Mouse (Mus musculus): Measurements from ENCODE around the gene Cntn5. TPM values are rescaled to one million over a fixed set of nuclear protein-coding genes. Genes with fewer than 3 reads are reported as not detected.

Gene Cntn5
- total and polyA plus RNA-seq, 3 experiments = not detected

DNA sequence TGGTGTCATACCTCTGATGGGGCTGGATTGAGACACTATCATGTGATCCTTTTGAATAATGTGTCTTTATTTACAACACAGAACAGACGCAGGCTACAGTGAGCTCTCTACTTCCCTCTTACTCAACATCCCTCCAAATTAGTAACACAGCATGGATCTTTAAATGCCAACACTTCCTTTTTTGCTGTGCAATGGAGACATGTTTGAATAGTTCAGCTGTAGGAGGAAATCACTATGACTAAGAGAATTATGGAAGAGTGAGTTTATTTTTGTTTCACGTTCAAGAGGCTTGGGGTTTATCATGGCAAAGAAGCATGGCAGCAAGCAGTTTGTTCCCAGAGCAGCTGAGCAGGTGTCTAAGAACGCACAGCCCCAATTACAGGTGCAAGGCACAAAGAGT, 235.9 kb downstream of the Cntn5 start:
- in situ Hi-C loops (cut with MboI; ENCODE audit: low pct_ligation_motif_present, low pct_unique_long_range_greater_than_20kb, low sequenced_read_pairs) = no loop called here
- H3K4me3 ChIP-seq (replicated peaks in 1 of 3; ENCODE audit: low read depth in 2 of 3, low read length in 2 of 3, poor library complexity in 1 of 3) = no peak overlapping the region
- no peaks in the 10 kb centered on the region for H3K4me1 ChIP-seq (ENCODE audit: control insufficient read depth in 1 of 2, insufficient read depth in 2 of 2)
- H3K9me3 ChIP-seq (replicated peaks; ENCODE audit: low read length) = no peaks in the 10 kb centered on the region
- no peaks in the 10 kb centered on the region for H3K27me3 ChIP-seq (replicated peaks)
- dilution Hi-C loops (cut with MboI; ENCODE audit: extremely low pct_ligation_motif_present, extremely low pct_unique_long_range_greater_than_20kb, low sequenced_read_pairs) = no loop called here
- DNase-seq (ENCODE audit: extremely low read depth) = no peak
- H3K79me2 ChIP-seq (replicated peaks; ENCODE audit: control insufficient read depth, extremely low read depth, insufficient read depth, poor library complexity, severe bottlenecking) = no peaks in the 10 kb centered on the region
- no peak overlapping the region for H3K9ac ChIP-seq (ENCODE audit: insufficient read depth, low read depth)
- no peaks in the 10 kb centered on the region for H3K36me3 ChIP-seq (replicated peaks in 1 of 2; ENCODE audit: control insufficient read depth in 1 of 2, insufficient read depth in 1 of 2, low read length in 1 of 2)
- H3K4me2 ChIP-seq (ENCODE audit: insufficient read depth, low read depth, poor library complexity, severe bottlenecking) = no peak overlapping the region
- H3K27ac ChIP-seq (ENCODE audit: insufficient read depth, low read depth) = no peak overlapping the region
- TF ChIP-seq CTCF (conservative IDR thresholded peaks at IDR 0.05 in 1 of 2, IDR thresholded peaks at IDR 0.05 in 1 of 2; ENCODE audit: low read depth in 2 of 2, low read length in 2 of 2) (no peak), NRF1 (IDR thresholded peaks at IDR 0.05; ENCODE audit: low read depth, low read length) (no peak), E2F4 (IDR thresholded peaks at IDR 0.05; ENCODE audit: insufficient replicate concordance, low read depth, low read length) (no peak)

DNA sequence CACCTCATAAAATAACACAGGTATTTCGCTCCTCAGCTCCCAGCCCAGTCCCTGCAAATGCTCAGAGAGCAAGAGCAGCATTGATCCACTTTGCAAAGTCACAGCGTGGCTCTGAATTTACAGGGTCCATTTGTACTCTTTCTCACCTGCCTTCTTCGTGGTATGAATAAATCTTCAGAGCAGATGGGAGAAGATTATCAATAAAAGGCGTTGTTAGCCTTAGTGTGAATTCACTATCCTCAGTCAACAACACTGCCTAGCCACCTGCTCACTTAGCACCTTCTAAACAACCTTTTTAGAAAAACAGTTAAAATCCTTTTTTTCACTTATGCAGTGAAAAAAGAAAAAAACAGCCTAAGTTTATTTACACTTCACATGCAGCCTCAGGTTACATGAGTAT, 237.1 kb downstream of the Cntn5 start:
- no peak overlapping the region for H3K4me2 ChIP-seq (ENCODE audit: insufficient read depth, low read depth, poor library complexity, severe bottlenecking)
- dilution Hi-C loops (cut with MboI; ENCODE audit: extremely low pct_ligation_motif_present, extremely low pct_unique_long_range_greater_than_20kb, low sequenced_read_pairs) (no loop called here), in situ Hi-C loops (cut with MboI; ENCODE audit: low pct_ligation_motif_present, low pct_unique_long_range_greater_than_20kb, low sequenced_read_pairs) (no loop called here)
- H3K4me3 ChIP-seq (replicated peaks in 1 of 3; ENCODE audit: low read depth in 2 of 3, low read length in 2 of 3, poor library complexity in 1 of 3) = no peak overlapping the region
- H3K9me3 ChIP-seq (replicated peaks; ENCODE audit: low read length) = no peaks in the 10 kb centered on the region
- DNase-seq (ENCODE audit: extremely low read depth) = no peak
- H3K4me1 ChIP-seq (ENCODE audit: control insufficient read depth in 1 of 2, insufficient read depth in 2 of 2) = no peaks in the 10 kb centered on the region
- H3K27ac ChIP-seq (ENCODE audit: insufficient read depth, low read depth) = no peak overlapping the region
- TF ChIP-seq NRF1 (IDR thresholded peaks at IDR 0.05; ENCODE audit: low read depth, low read length) (no peak), BHLHE40 (IDR thresholded peaks at IDR 0.05; ENCODE audit: low read depth, low read length) (no peak), E2F4 (IDR thresholded peaks at IDR 0.05; ENCODE audit: insufficient replicate concordance, low read depth, low read length) (no peak)
- H3K9ac ChIP-seq (ENCODE audit: insufficient read depth, low read depth) = no peak overlapping the region
- H3K27me3 ChIP-seq (replicated peaks) = no peaks in the 10 kb centered on the region
- H3K79me2 ChIP-seq (replicated peaks; ENCODE audit: control insufficient read depth, extremely low read depth, insufficient read depth, poor library complexity, severe bottlenecking) = no peaks in the 10 kb centered on the region
- no peaks in the 10 kb centered on the region for H3K36me3 ChIP-seq (replicated peaks in 1 of 2; ENCODE audit: control insufficient read depth in 1 of 2, insufficient read depth in 1 of 2, low read length in 1 of 2)

GRCm38 (mm10) chr9:10665756-10666155, 238.8 kb downstream of the Cntn5 start:
- no peak for DNase-seq (ENCODE audit: extremely low read depth)
- dilution Hi-C loops (cut with MboI; ENCODE audit: extremely low pct_ligation_motif_present, extremely low pct_unique_long_range_greater_than_20kb, low sequenced_read_pairs) = no loop called here
- Histone ChIP-seq H3K27ac (ENCODE audit: insufficient read depth, low read depth) (no peak overlapping the region), H3K36me3 (replicated peaks in 1 of 2; ENCODE audit: control insufficient read depth in 1 of 2, insufficient read depth in 1 of 2, low read length in 1 of 2) (no peaks in the 10 kb centered on the region), H3K79me2 (replicated peaks; ENCODE audit: control insufficient read depth, extremely low read depth, insufficient read depth, poor library complexity, severe bottlenecking) (no peaks in the 10 kb centered on the region), H3K9me3 (replicated peaks; ENCODE audit: low read length) (no peaks in the 10 kb centered on the region), H3K9ac (ENCODE audit: insufficient read depth, low read depth) (no peak overlapping the region), H3K27me3 (replicated peaks) (no peaks in the 10 kb centered on the region), H3K4me1 (ENCODE audit: control insufficient read depth in 1 of 2, insufficient read depth in 2 of 2) (no peaks in the 10 kb centered on the region), H3K4me3 (replicated peaks in 1 of 3; ENCODE audit: low read depth in 2 of 3, low read length in 2 of 3, poor library complexity in 1 of 3) (no peak overlapping the region), H3K4me2 (ENCODE audit: insufficient read depth, low read depth, poor library complexity, severe bottlenecking) (no peak overlapping the region)
- TF ChIP-seq TBP (conservative IDR thresholded peaks at IDR 0.05; ENCODE audit: low read depth, low read length) (no peak), HCFC1 (IDR thresholded peaks at IDR 0.05; ENCODE audit: low read depth, low read length) (no peak), ZKSCAN1 (IDR thresholded peaks at IDR 0.05; ENCODE audit: borderline replicate concordance, low read depth, low read length) (no peak), PAX5 (IDR thresholded peaks at IDR 0.05; ENCODE audit: low read length) (no peak), NRF1 (IDR thresholded peaks at IDR 0.05; ENCODE audit: low read depth, low read length) (no peak), JUN (IDR thresholded peaks at IDR 0.05; ENCODE audit: insufficient read depth, low read depth, low read length) (no peak), RCOR1 (conservative IDR thresholded peaks at IDR 0.05; ENCODE audit: low read depth, low read length) (no peak), MXI1 (IDR thresholded peaks at IDR 0.05; ENCODE audit: low read depth, low read length) (no peak), E2F4 (IDR thresholded peaks at IDR 0.05; ENCODE audit: insufficient replicate concordance, low read depth, low read length) (no peak), ETS1 (conservative IDR thresholded peaks at IDR 0.05; ENCODE audit: low read depth, low read length) (no peak), UBTF (IDR thresholded peaks at IDR 0.05; ENCODE audit: low read depth, low read length) (no peak)
- in situ Hi-C loops (cut with MboI; ENCODE audit: low pct_ligation_motif_present, low pct_unique_long_range_greater_than_20kb, low sequenced_read_pairs) = no loop called here

All from CH12.LX (cell line).